Comparison of ENCODE assay signal across 9 mouse cellular contexts in genomic region chr8:123826001-123826400, GRCm38 (mm10). TPM values are rescaled to one million over a fixed set of nuclear protein-coding genes. Genes with fewer than 3 reads are reported as not detected.
A peak's percentile ranks its signal among the peaks of the same experiment; 100 is the strongest.
DNase-seq lines count a peak whose midpoint lies in the region; TF ChIP-seq lines count a peak whose summit lies in the region.
"Had no signal": no experiment of that assay in that cellular context is flagged by ENCODE, and none has a peak within 500 bp of the region (broad histone marks: within the 10 kb centered on the region; RNA-seq: fewer than 3 reads in every experiment).

No protein-coding gene starts in this region.

- intact Hi-C loops in left cerebral cortex, adult 2 months (cut with DNase I), result no loop called here

- in situ Hi-C loops in ES-E14 (cut with MboI; ENCODE audit: low sequenced_read_pairs in 2 of 2, unreplicated experiment in 2 of 2), result no loop called here

- peaks cover 1 to 4% of the 10 kb centered on the region in 2 experiments; a peak in 2 of 4 replicates for H3K4me1 ChIP-seq in ES-E14 (ENCODE audit: control insufficient read depth in 2 of 2, insufficient read depth in 2 of 2, low read length in 2 of 2, poor library complexity in 1 of 2)
- no peaks in the 10 kb centered on the region for H3K4me1 ChIP-seq in bone marrow macrophage, adult 2 months (ENCODE audit: control insufficient read depth, insufficient read depth, low read length)
- H3K4me1 ChIP-seq in liver, adult 2 months (ENCODE audit: control insufficient read depth, insufficient read depth, low read length), result peaks cover 8% of the 10 kb centered on the region
- H3K4me1 ChIP-seq: neural tube, embryonic 13.5 days had no signal

- H3K79me2 ChIP-seq in liver, adult 2 months (ENCODE audit: control insufficient read depth, insufficient read depth, low read length), result no peaks in the 10 kb centered on the region

- no peak for TF ChIP-seq POLR2A in bone marrow macrophage, adult 2 months (IDR thresholded peaks at IDR 0.05; ENCODE audit: borderline replicate concordance, low read depth, low read length)
- no peak for TF ChIP-seq POLR2A in liver, adult 2 months (IDR thresholded peaks at IDR 0.05; ENCODE audit: extremely low read depth, insufficient read depth, low read length)

- no peak overlapping the region for H3K4me3 ChIP-seq in left cerebral cortex, adult 2 months
- H3K4me3 ChIP-seq in ES-E14 (ENCODE audit: insufficient read depth in 1 of 2, low read depth in 1 of 2, low read length in 2 of 2, poor library complexity in 1 of 2, severe bottlenecking in 1 of 2), result no peak overlapping the region
- no peak overlapping the region for H3K4me3 ChIP-seq in bone marrow macrophage, adult 2 months (ENCODE audit: insufficient read depth, low read length)
- H3K4me3 ChIP-seq in liver, adult 2 months (ENCODE audit: insufficient read depth, low read depth, low read length), result no peak overlapping the region
- H3K4me3 ChIP-seq: neural tube, embryonic 13.5 days had no signal

- H3K27ac ChIP-seq in left cerebral cortex, adult 2 months, result no peak overlapping the region
- H3K27ac ChIP-seq in ES-E14 (ENCODE audit: insufficient read depth, low read depth, low read length, poor library complexity, severe bottlenecking), result no peak overlapping the region; the same call in 1 of the 2 replicates
- H3K27ac ChIP-seq in bone marrow macrophage, adult 2 months (ENCODE audit: insufficient read depth, low read depth, low read length), result no peak overlapping the region
- H3K27ac ChIP-seq in liver, adult 2 months (replicated peaks; ENCODE audit: insufficient read depth, low read depth, low read length), result no peak overlapping the region
- H3K27ac ChIP-seq: neural tube, embryonic 13.5 days had no signal

- 77% methylated on average over 9 of the region's 9 CpGs for WGBS in liver, adult 2 months

- peaks cover 36% of the 10 kb centered on the region for H3K36me3 ChIP-seq in ES-E14 (ENCODE audit: control insufficient read depth, insufficient read depth, low read length, poor library complexity, severe bottlenecking)
- H3K36me3 ChIP-seq in liver, adult 2 months (ENCODE audit: control insufficient read depth, insufficient read depth, low read length), result peaks cover 29% of the 10 kb centered on the region; the same call in 1 of the 2 replicates

- TF ChIP-seq CTCF in left cerebral cortex, adult 2 months (IDR thresholded peaks at IDR 0.05), result peak; percentile 51
- peak; percentile 35 for TF ChIP-seq CTCF in bone marrow macrophage, adult 2 months (IDR thresholded peaks at IDR 0.05; ENCODE audit: low read depth, low read length)
- TF ChIP-seq CTCF in liver, adult 2 months (IDR thresholded peaks at IDR 0.05; ENCODE audit: low read depth, low read length), result peak; percentile 59

- H3K9me3 ChIP-seq in ES-E14 (ENCODE audit: control insufficient read depth, insufficient read depth, low read depth, low read length), result no peaks in the 10 kb centered on the region
- H3K9me3 ChIP-seq: neural tube, embryonic 13.5 days had no signal

- DNase-seq in left cerebral cortex, adult 2 months (ENCODE audit: extremely low spot score in 1 of 2, low spot score in 2 of 2), result no peak
- no peak for DNase-seq in left cerebral cortex, adult 9 months (ENCODE audit: low spot score in 2 of 2)
- DNase-seq in ES-E14 (ENCODE audit: low read depth, low spot score), result no peak
- DNase-seq in liver, adult 2 months (ENCODE audit: extremely low read depth, low read depth, low spot score), result no peak
- no peak for DNase-seq in kidney, postnatal 36 days
- no peak for DNase-seq in ovary, adult 18-20 months (ENCODE audit: low spot score)
- DNase-seq: thymus, postnatal 36 days had no signal

- peak overlapping the region; percentile 58; the same call in 1 of the 2 replicates for H3K9ac ChIP-seq in ES-E14 (ENCODE audit: insufficient read depth, low read depth, low read length, poor library complexity, severe bottlenecking)
- H3K9ac ChIP-seq in liver, adult 2 months (ENCODE audit: low read depth, low read length), result no peak overlapping the region
- H3K9ac ChIP-seq: neural tube, embryonic 13.5 days had no signal

- no peaks in the 10 kb centered on the region for H3K27me3 ChIP-seq in liver, adult 2 months (ENCODE audit: control insufficient read depth, insufficient read depth, low read length)
- H3K27me3 ChIP-seq: neural tube, embryonic 13.5 days had no signal

TF ChIP-seq in ES-E14, 5 proteins besides CTCF, POLR2A, EP300 and RAD21:
- TF ChIP-seq ZC3H11A (IDR thresholded peaks at IDR 0.05; ENCODE audit: borderline replicate concordance, low read depth, low read length) (no peak), CHD2 (IDR thresholded peaks at IDR 0.05; ENCODE audit: low read depth, low read length) (no peak), ZNF384 (IDR thresholded peaks at IDR 0.05; ENCODE audit: low read depth, low read length) (no peak), HCFC1 (IDR thresholded peaks at IDR 0.05; ENCODE audit: borderline replicate concordance, insufficient read depth, low read length) (no peak), MAFK (IDR thresholded peaks at IDR 0.05; ENCODE audit: insufficient read depth, low read depth, low read length) (no peak)

RNA-seq across cellular contexts. Expression of gene Rab4a, which starts 20.2 kb away (rescaled TPM):
- 10 to 100 TPM; 39.8 to 48.9 TPM for total RNA-seq in left cerebral cortex, adult 2 months (2021)
- total RNA-seq in ES-E14 (2012; rRNA removed), result 22.1 and 29.6 TPM in 2 replicates
- 1.2 and 1.7 TPM in 2 replicates for polyA plus RNA-seq in bone marrow macrophage, adult 2 months (2012; ENCODE audit: insufficient read depth, insufficient read length, missing spikeins)
- 15.4 and 15.7 TPM in 2 replicates for total RNA-seq in liver, adult 2 months (2014; rRNA removed)
- polyA plus RNA-seq in liver, adult 2 months (2012; rRNA removed), result 24.4 and 24.6 TPM in 2 replicates

RNA-seq across cellular contexts. Expression of gene Ccsap, which starts 34.0 kb away (rescaled TPM):
- total RNA-seq in left cerebral cortex, adult 2 months (2021), result 10 to 100 TPM; 65.9 to 75.4 TPM
- 4.5 and 5.1 TPM in 2 replicates for total RNA-seq in ES-E14 (2012; rRNA removed)
- 3.7 and 5.9 TPM in 2 replicates for polyA plus RNA-seq in bone marrow macrophage, adult 2 months (2012; ENCODE audit: insufficient read depth, insufficient read length, missing spikeins)
- total RNA-seq in liver, adult 2 months (2014; rRNA removed), result 0.09 and 0.34 TPM in 2 replicates
- polyA plus RNA-seq in liver, adult 2 months (2012; rRNA removed), result 0.07 and 0.12 TPM in 2 replicates

Comparison
In these comparisons a context has a peak if more than half of its experiments do, and no peak if none do; other contexts are left out.
1. RNA of gene Ccsap, which starts 34.0 kb away (total RNA-seq): 65.9 to 75.4 TPM in left cerebral cortex, adult 2 months; 4.5 to 5.1 TPM in ES-E14 and 0.09 to 0.34 TPM in liver, adult 2 months; every median in the first group is over 10 times any median in the second.
2. Peak in every context shown above with its lines, with median percentiles within 50 percentile points of each other: CTCF ChIP-seq.